Mouse (Mus musculus) hematopoietic stem cell, adult 5-6 weeks (primary cell): ENCODE measurements at regions not wholly inside any gene's neighbourhood (a gene's known extent, or its start where the extent isn't known, plus 50 kb on each side); places are given as distances from the start of the nearest gene placed in this dataset.
"Not testable (repeated sequence)": the region's sequence is repeated elsewhere in the genome, so short reads cannot be mapped to it uniquely, and the experiment has no call there.

Source experiments
- ATAC-seq, 2 experiments: fragments of 125-278 bp in 1 of 2; replicated peaks in 1 of 2; 2 replicates each; pipeline ENCODE4 v1.8.0; 2016 to 2017; ENCODE audit warnings: inconsistent platforms in 2 of 2, mild to moderate bottlenecking in 2 of 2, moderate number of reproducible peaks in 2 of 2, low read depth in 1 of 2, moderate TSS enrichment in 1 of 2; ENCODE audit not compliant: low FRiP score in 2 of 2, poor library complexity in 2 of 2, severe bottlenecking in 2 of 2, insufficient read depth in 1 of 2, low TSS enrichment in 1 of 2

DNA sequence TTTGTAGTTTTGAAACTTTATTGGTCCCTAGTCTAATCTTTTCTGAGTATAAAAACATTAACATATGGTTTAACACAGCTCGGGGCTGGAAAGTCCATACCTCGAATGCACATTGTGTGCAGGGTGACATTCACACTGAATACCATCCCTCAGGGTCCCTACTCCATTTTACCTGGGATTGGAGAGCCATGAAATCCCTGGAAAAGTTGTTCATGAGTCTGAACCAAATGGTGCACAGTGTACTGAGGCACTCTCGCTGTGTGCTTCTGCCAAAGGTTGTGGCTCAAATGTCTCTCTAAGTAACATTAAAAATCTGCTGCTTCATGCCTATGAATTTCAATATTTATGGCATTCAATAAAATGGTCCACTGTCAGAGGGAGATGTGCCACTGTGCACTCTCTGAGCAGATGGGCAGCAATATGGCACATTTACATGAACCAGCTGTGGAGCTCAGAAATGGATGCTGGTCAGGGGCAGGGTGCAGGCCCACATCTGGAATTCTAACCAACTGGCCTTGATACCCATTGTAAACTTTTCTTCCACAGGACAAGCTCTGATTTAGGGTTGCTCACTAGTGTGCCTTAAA, 116.7 kb downstream of the Olig3 start:
- ATAC-seq, result no peak

DNA sequence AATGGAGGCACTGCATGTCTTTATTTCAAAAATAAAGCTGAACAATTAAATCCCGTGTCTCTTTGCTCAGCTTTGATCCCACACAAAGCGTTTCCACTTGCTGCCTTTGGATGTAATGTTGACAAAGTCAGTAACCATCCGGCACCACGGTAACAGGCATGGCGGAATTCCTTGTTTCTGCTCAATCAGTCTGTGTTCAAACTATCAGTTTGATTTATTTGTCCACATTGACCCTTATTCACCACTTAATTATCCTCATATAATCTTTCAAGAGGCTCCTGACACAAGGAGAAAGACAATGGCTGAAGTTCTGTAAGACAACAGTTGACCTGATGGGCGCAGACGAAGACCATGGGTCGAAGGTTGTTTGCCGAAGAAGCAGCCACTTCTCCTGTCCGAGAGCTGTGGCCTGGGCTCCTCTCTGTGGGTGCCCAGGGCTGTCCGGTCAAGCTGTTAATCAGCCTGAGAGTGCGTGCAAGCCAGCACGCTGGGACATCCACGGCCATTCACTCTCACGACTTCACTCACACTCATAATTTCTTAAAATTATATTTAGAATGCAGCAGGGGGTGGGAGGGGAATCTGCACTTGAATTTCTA, 106.1 kb upstream of the Ifngr1 start:
- no peak for ATAC-seq

DNA sequence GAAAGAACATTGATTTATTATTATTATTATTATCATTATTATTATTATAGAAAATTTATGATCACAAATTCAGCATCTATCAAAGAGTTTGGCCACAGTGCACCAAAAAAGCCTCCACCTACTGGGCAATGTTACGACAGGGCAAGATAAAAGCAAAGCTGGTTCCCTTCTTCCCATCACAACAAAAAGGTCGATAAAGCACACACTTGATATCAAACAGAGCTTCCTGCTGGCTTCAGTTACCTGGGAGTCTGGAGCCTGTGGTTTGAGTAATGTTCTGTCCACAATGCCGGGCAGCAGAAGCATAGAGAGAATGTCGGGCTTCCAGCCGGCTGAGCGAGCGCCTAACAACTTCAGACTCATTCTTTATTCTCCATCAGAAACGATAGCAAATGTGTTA, 101.2 kb upstream of the Ifngr1 start:
- no peak for ATAC-seq

DNA sequence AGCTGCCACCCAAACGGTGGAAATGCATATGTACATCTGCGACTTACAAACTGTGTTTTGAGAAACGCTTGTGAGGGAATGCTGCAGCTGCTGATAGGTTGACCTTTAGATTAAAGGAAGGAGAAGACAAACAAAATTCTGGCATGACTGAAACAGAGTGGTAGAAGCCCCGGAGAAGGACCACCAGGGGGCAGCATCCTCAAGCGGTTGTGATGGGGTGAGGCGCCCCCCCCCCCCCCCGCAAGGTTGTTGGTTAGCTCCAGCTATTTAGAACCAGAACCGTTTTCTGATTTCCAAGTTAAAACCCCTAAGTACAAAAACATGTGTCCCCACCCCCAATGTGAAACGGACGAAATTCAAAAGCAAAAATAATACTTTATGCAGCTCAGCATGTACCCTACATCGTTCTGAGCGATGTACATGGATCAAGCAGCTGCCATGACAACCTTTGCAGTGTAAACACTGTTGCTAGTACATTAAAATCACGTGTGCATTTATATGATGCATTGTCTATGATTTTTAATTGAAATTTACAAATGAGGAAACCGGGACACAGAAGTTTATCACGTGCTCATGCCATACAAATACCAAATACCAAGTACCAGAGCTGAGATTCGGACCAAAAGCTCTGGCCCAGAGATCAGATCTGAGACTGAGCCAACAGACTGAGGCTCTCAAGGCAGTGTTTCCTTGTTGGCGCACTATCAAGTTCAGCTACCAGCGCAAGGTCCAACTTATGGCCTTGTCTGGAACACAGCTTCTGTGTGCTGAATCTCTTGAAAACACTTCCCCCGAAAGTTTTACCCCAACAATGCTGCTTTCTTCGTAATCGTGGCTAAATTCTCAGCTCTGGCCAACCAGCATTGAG, 100.0 kb upstream of the Ifngr1 start:
- ATAC-seq, result peak; percentile 44 to 54; a peak in 2 of 4 replicates

DNA sequence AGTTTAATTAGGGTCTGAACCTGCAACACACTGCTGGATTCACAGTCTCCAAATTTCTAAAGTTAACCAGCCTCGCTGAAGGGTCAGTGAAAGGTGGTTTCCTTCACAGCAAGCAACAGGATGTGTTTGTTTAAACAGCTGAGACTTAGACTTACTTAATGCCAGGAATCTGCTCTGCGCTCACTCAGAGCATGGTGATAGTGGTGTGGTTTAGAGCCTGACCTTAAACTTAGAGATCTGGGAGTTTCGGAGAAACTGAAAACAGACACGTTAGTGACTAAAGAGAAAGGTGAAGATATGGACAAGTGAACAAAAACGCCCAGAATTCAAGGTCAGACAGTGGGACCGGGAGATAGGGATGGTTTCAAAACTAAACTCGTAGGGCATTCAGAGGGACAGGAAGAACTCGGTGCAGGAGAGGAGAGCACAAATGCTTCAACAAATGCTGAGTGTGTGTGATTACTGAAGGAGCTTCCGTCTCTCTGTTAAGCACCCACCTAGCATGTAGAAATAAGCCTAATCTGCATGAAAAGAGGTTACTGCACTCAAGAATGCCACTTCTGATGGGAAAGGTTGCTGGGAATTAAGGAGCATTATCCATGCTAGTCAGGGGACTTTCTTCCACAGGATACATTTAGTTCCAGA, 97.2 kb upstream of the Ifngr1 start:
- ATAC-seq, result peak; percentile 46 to 78; a peak in 3 of 4 replicates

DNA sequence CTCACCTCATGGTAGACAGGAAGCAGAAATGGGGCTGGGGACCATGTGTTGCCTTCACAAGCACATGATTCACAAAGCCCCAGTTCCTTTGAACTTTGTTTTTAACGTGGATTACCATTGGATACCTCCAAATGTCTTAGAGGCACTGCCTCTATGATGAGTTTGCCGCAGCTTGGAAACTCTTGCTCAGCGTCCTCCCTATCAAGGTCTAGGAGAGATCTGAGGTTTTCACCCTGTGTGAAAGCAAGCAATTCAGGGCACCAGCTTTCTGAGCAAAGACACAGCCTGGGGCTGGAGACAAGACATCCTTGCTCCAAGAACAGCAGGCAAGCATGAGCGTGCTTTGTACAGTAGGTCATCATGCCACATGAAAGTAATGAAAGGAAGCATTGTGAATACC, 93.6 kb upstream of the Ifngr1 start:
- ATAC-seq, result no peak

GRCm38 (mm10) chr10:19502874-19503273, 88.9 kb upstream of the Ifngr1 start:
- ATAC-seq, result no peak

GRCm38 (mm10) chr10:19503846-19504765, 87.6 kb upstream of the Ifngr1 start:
- ATAC-seq, result no peak

- no peak for ATAC-seq
Measured at GRCm38 (mm10) chr10:19505174-19505573, 86.6 kb upstream of the Ifngr1 start.

- peak; percentile 37 to 67; a peak in 2 of 4 replicates for ATAC-seq
Measured at GRCm38 (mm10) chr10:19505979-19506378, 85.8 kb upstream of the Ifngr1 start.

- ATAC-seq, result peak; percentile 56 to 81; a peak in 2 of 4 replicates
Measured at GRCm38 (mm10) chr10:19506434-19506833, 85.3 kb upstream of the Ifngr1 start.

DNA sequence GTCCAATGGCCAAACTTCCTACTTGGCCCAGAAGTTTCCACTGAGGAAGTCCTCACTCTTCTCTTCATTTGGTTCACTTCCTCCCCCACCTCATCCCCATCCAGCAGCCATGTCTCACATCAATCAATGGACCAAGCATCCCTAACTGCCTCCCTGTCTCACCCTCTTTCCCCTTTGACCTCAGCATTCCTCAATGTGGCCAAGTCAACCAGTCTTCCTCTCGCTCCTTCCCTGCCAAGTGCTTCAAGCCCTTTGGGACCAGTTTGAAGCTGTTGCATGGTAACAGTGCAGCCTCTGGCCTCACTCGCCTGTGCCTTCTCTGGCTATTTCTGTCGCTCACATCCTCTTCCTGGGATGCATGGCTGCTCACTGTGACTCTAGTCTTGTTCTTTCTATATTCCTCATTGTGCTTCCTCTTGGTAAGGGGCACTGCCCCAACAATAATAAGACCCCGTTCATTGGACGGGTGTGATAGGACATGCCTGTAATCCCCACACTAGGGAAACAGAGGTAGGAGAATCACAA, 83.5 kb upstream of the Ifngr1 start:
- no peak for ATAC-seq

DNA sequence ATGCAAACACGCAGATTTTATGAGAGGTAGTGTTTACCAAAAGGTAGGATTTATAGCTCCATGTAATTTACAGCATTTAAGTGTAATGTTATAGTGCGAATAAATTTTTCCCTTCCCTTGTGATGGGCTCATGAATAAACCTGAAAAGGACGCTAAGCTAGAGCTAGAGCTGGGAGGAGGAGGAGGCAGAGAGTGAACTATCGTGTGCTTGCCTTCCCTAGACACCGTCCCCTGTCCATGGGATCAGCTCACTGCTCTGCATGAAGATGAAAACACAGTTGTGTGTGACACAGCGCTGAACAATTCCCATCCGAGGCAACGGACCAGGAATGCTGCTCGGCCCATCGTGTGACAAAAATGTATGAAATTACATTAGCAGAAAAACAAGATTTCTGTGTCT, 81.7 kb upstream of the Ifngr1 start:
- no peak for ATAC-seq

- ATAC-seq, result not testable (repeated sequence)
Measured at GRCm38 (mm10) chr10:19514366-19514765, 77.4 kb upstream of the Ifngr1 start.

DNA sequence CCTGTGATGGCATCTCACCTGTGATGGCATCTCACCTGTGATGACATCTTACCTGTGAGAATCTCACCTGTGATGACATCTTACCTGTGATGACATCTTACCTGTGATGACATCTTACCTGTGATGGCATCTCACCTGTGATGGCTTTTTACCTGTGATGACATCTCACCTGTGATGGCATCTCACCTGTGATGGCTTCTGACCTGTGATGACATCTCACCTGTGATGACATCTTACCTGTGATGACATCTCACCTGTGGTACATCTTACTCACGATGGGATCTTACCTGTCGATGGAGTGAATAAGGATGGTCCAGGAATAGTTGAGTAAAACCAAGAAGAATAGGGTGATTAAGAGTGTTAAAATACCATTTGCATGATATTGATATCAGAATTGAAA, 76.9 kb upstream of the Ifngr1 start:
- ATAC-seq, result no peak

DNA sequence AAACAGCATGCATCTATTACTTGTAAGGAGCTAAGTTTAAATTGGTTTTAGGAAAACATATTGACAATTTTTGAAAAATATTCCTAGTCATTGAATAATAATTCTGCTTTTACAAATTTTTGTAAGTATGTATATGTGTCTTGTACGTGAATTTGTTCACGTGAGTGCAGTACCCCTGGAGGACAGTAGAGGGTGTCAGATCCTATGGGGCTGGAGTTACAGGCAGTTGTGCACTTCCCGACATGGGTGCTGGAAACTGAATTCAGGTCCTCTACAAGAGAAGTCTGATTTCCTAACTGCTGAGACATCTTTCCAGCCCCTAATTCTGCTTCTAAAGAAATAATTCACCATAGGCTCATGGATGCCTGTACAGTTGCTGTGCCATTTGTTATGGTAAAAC, 75.7 kb upstream of the Ifngr1 start:
- no peak for ATAC-seq

GRCm38 (mm10) chr10:19517093-19517492, 74.7 kb upstream of the Ifngr1 start:
- no peak for ATAC-seq
